ENCODE assay signal across 17 mouse cellular contexts in the genomic region with DNA sequence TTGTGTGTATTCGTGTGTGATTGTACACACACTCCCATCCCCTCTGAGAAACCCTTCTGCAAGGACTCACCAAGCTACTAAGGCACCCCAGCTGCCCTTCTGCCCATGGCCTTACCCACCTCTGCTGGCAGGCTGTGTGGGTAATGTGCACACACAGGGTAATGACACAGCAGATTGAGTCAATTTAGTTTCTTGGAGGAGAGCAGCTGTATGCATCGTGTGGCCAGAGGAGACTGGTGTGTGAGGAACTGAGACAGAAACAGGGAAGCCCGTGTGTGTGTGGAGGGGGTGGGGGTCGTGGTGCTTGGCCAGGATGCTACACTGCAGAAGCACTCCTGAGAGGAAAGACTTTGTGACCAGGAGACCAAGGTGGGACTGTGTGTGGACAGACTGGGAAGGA. TPM values are rescaled to one million over a fixed set of nuclear protein-coding genes. Genes with fewer than 3 reads are reported as not detected.
DNase-seq lines count a peak whose midpoint lies in the region; ATAC-seq and TF ChIP-seq lines count a peak whose summit lies in the region.
"Had no signal": no experiment of that assay in that cellular context is flagged by ENCODE, and none has a peak within 500 bp of the region (broad histone marks: within the 10 kb centered on the region; RNA-seq: fewer than 3 reads in every experiment).

No protein-coding gene starts in this region.

- H3K27me3 ChIP-seq in hindbrain, postnatal 0 days (ENCODE audit: insufficient read depth, low read length): no peaks in the 10 kb centered on the region
- H3K27me3 ChIP-seq in hindbrain, embryonic 10.5 days (ENCODE audit: insufficient read depth, poor library complexity, severe bottlenecking): peaks cover 89% of the 10 kb centered on the region
- peaks cover 42% of the 10 kb centered on the region for H3K27me3 ChIP-seq in liver, embryonic 12.5 days (replicated peaks)
- H3K27me3 ChIP-seq in kidney, embryonic 16.5 days (ENCODE audit: insufficient read depth, low read length): peaks cover 28% of the 10 kb centered on the region

- H3K36me3 ChIP-seq in hindbrain, postnatal 0 days (ENCODE audit: insufficient read depth, low read length): no peaks in the 10 kb centered on the region
- H3K36me3 ChIP-seq in hindbrain, embryonic 10.5 days: no peaks in the 10 kb centered on the region
- H3K36me3 ChIP-seq in liver, embryonic 12.5 days: no peaks in the 10 kb centered on the region
- H3K36me3 ChIP-seq in kidney, embryonic 16.5 days (ENCODE audit: insufficient read depth, low read length): no peaks in the 10 kb centered on the region
- H3K36me3 ChIP-seq: lung, embryonic 15.5 days; neural tube, embryonic 13.5 days had no signal

- WGBS in hindbrain, postnatal 0 days: 51% methylated on average over 4 of the region's 4 CpGs
- WGBS in hindbrain, embryonic 10.5 days: 74% methylated on average over 4 of the region's 4 CpGs
- WGBS in liver, embryonic 12.5 days (ENCODE audit: insufficient replicate concordance): 31% methylated on average over 4 of the region's 4 CpGs
- WGBS in kidney, embryonic 16.5 days: 55% methylated on average over 4 of the region's 4 CpGs

- DNase-seq in hindbrain, postnatal 0 days (ENCODE audit: low spot score): no peak
- no peak for DNase-seq in hindbrain, embryonic 10.5 days (ENCODE audit: low spot score)
- DNase-seq in thymus, postnatal 36 days: no peak
- DNase-seq: adrenal gland, postnatal 36 days; cerebellum, adult 11 months; cerebellum, postnatal 25 days; gastrocnemius, postnatal 14 days; kidney, postnatal 14 days; thymus, adult 2 months had no signal

- H3K27ac ChIP-seq in hindbrain, postnatal 0 days: no peak overlapping the region
- H3K27ac ChIP-seq in hindbrain, embryonic 10.5 days: no peak overlapping the region
- peak overlapping the region; percentile 95 for H3K27ac ChIP-seq in liver, embryonic 12.5 days
- H3K27ac ChIP-seq in kidney, embryonic 16.5 days (ENCODE audit: low read length): no peak overlapping the region
- H3K27ac ChIP-seq: lung, embryonic 15.5 days; neural tube, embryonic 13.5 days had no signal

- no peak overlapping the region for H3K4me2 ChIP-seq in hindbrain, postnatal 0 days (ENCODE audit: low read depth, low read length)
- H3K4me2 ChIP-seq in liver, embryonic 12.5 days: peak overlapping the region; percentile 22
- no peak overlapping the region for H3K4me2 ChIP-seq in kidney, embryonic 16.5 days (replicated peaks; ENCODE audit: low read depth, low read length)
- H3K4me2 ChIP-seq: lung, embryonic 15.5 days; neural tube, embryonic 13.5 days had no signal

- TF ChIP-seq CTCF in hindbrain, postnatal 0 days (IDR thresholded peaks at IDR 0.05; ENCODE audit: low read depth): no peak

- 0 out of 2 replicates have a peak, but pooled peaks have one; percentile 14 for ATAC-seq in hindbrain, postnatal 0 days
- ATAC-seq in common myeloid progenitor, adult 5-6 weeks (replicated peaks; ENCODE audit: low read depth, poor library complexity, severe bottlenecking): peak; percentile 85
- ATAC-seq in liver, embryonic 12.5 days: 0 out of 2 replicates have a peak, but pooled peaks have one; percentile 22
- ATAC-seq in monocyte, adult 5-6 weeks (replicated peaks; ENCODE audit: insufficient number of reproducible peaks, low FRiP score, low TSS enrichment, poor library complexity, severe bottlenecking): peak; percentile 37; the same call in 1 of the 2 replicates
- ATAC-seq in kidney, embryonic 16.5 days (ENCODE audit: low FRiP score, low TSS enrichment): no peak
- ATAC-seq: intestine, embryonic 16.5 days; Patski had no signal

- no peaks in the 10 kb centered on the region for H3K9me3 ChIP-seq in hindbrain, postnatal 0 days (ENCODE audit: low read length)
- no peaks in the 10 kb centered on the region for H3K9me3 ChIP-seq in hindbrain, embryonic 10.5 days
- H3K9me3 ChIP-seq in liver, embryonic 12.5 days (replicated peaks): no peaks in the 10 kb centered on the region
- H3K9me3 ChIP-seq in kidney, embryonic 16.5 days (ENCODE audit: low read length): no peaks in the 10 kb centered on the region
- H3K9me3 ChIP-seq: lung, embryonic 15.5 days; neural tube, embryonic 13.5 days had no signal

- H3K4me1 ChIP-seq in hindbrain, postnatal 0 days (ENCODE audit: insufficient read depth, low read length): no peaks in the 10 kb centered on the region
- peaks cover 38% of the 10 kb centered on the region for H3K4me1 ChIP-seq in hindbrain, embryonic 10.5 days (replicated peaks)
- H3K4me1 ChIP-seq in liver, embryonic 12.5 days: peaks cover 87% of the 10 kb centered on the region
- peaks cover 17% of the 10 kb centered on the region for H3K4me1 ChIP-seq in kidney, embryonic 16.5 days (ENCODE audit: insufficient read depth, low read length)
- H3K4me1 ChIP-seq: lung, embryonic 15.5 days had no signal

- H3K9ac ChIP-seq in hindbrain, postnatal 0 days (replicated peaks; ENCODE audit: low read length): no peak overlapping the region
- peak overlapping the region; percentile 36; the same call in 1 of the 2 replicates for H3K9ac ChIP-seq in liver, embryonic 12.5 days
- no peak overlapping the region for H3K9ac ChIP-seq in kidney, embryonic 16.5 days (replicated peaks; ENCODE audit: low read length)
- H3K9ac ChIP-seq: lung, embryonic 15.5 days; neural tube, embryonic 13.5 days had no signal

- no peak overlapping the region for H3K4me3 ChIP-seq in hindbrain, postnatal 0 days (ENCODE audit: low read length)
- no peak overlapping the region for H3K4me3 ChIP-seq in hindbrain, embryonic 10.5 days
- no peak overlapping the region for H3K4me3 ChIP-seq in liver, embryonic 12.5 days
- H3K4me3 ChIP-seq in kidney, embryonic 16.5 days (ENCODE audit: low read length): no peak overlapping the region
- H3K4me3 ChIP-seq: lung, embryonic 15.5 days; neural tube, embryonic 13.5 days had no signal

RNA-seq across cellular contexts. Expression of gene Cacna2d2, which starts 27.0 kb away (rescaled TPM):
- 108 and 134 TPM in 2 replicates for total RNA-seq in hindbrain, postnatal 0 days (2014; rRNA removed)
- polyA plus RNA-seq in hindbrain, postnatal 0 days (2015; fragmentation: Nextera tagmentation; extraction: Ambion mirVana): 7.1 and 7.6 TPM in 2 replicates
- polyA plus RNA-seq in hindbrain, embryonic 10.5 days (2016; fragmentation: Nextera tagmentation; extraction: Ambion mirVana): 0.87 and 2.9 TPM in 2 replicates
- 0.19 and 0.37 TPM in 2 replicates for total RNA-seq in common myeloid progenitor, adult 5-6 weeks (2017)
- polyA plus RNA-seq in liver, embryonic 12.5 days (2016; fragmentation: Nextera tagmentation; extraction: Ambion mirVana): 0.02 and 0.13 TPM in 2 replicates
- total RNA-seq in monocyte, adult 5-6 weeks (2017): not detected in 3 replicates
- 0.74 and 0.95 TPM in 2 replicates for polyA plus RNA-seq in kidney, embryonic 16.5 days (2015; fragmentation: Nextera tagmentation; extraction: Ambion mirVana)

RNA-seq across cellular contexts. Expression of gene 6430571L13Rik, which starts 32.0 kb away (rescaled TPM):
- 12.5 and 27.7 TPM in 2 replicates for total RNA-seq in hindbrain, postnatal 0 days (2014; rRNA removed)
- polyA plus RNA-seq in hindbrain, postnatal 0 days (2015; fragmentation: Nextera tagmentation; extraction: Ambion mirVana): 10.9 and 11.2 TPM in 2 replicates
- 1.4 and 2.6 TPM in 2 replicates for polyA plus RNA-seq in hindbrain, embryonic 10.5 days (2016; fragmentation: Nextera tagmentation; extraction: Ambion mirVana)
- 0.23 and 0.44 TPM in 2 replicates for total RNA-seq in common myeloid progenitor, adult 5-6 weeks (2017)
- polyA plus RNA-seq in liver, embryonic 12.5 days (2016; fragmentation: Nextera tagmentation; extraction: Ambion mirVana): 0.06 and 0.10 TPM in 2 replicates
- total RNA-seq in monocyte, adult 5-6 weeks (2017): not detected in 3 replicates
- polyA plus RNA-seq in kidney, embryonic 16.5 days (2015; fragmentation: Nextera tagmentation; extraction: Ambion mirVana): 0.82 and 1.2 TPM in 2 replicates

RNA-seq across cellular contexts. Expression of gene Hemk1, which starts 34.3 kb away (rescaled TPM):
- total RNA-seq in hindbrain, postnatal 0 days (2014; rRNA removed): 14.8 and 18.1 TPM in 2 replicates
- 13.6 and 16.4 TPM in 2 replicates for polyA plus RNA-seq in hindbrain, postnatal 0 days (2015; fragmentation: Nextera tagmentation; extraction: Ambion mirVana)
- polyA plus RNA-seq in hindbrain, embryonic 10.5 days (2016; fragmentation: Nextera tagmentation; extraction: Ambion mirVana): 12.1 and 13.4 TPM in 2 replicates
- 8.1 and 16.1 TPM in 2 replicates for total RNA-seq in common myeloid progenitor, adult 5-6 weeks (2017)
- polyA plus RNA-seq in liver, embryonic 12.5 days (2016; fragmentation: Nextera tagmentation; extraction: Ambion mirVana): 4.9 and 5.0 TPM in 2 replicates
- 4.7 to 6.5 TPM (median 5.1 TPM) in 3 replicates for total RNA-seq in monocyte, adult 5-6 weeks (2017)
- polyA plus RNA-seq in kidney, embryonic 16.5 days (2015; fragmentation: Nextera tagmentation; extraction: Ambion mirVana): 12.6 and 13.2 TPM in 2 replicates
